Mouse (Mus musculus) kidney, adult 10 weeks (tissue): ENCODE measurements around the gene Gm14391. TPM values are rescaled to one million over a fixed set of nuclear protein-coding genes. Genes with fewer than 3 reads are reported as not detected.

Source experiments
- polyA plus RNA-seq: library from polyadenylated mRNA; stranded (reverse); fragments of 350-450 nt; fragmentation: Illumina TruSeq; extraction: RNeasy Lipid Tissue Mini Kit (QIAGEN cat#74804); gene quantifications from one replicate; pipeline ENCODE4 v1.2.3, GENCODE M21; 2014; ENCODE audit warnings: low read depth, low replicate concordance

Gene Gm14391
- 27.7 TPM for polyA plus RNA-seq

DNA sequence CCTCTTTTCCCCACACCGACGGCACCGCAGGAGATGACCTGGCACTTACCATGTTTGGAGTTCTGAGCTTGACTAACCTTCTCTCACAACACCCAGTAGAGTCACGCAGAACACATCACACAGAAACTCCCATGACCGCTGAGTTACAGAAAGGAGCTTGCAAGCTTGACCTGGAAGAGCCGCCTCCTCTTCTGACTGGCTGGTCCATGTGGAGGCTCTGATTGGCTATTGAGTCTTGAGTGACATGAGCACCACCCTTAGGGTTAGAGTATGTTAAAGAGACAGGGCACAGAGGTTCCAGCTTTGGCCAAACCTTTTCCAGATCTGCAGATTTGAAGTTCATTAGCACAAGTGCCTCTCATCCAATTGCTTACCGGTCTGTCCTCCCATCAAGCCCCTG lies at the start of gene Gm14391:
Gm14391 (minus strand) TSS at position 186 of the 400 bp plus-strand sequence.

DNA sequence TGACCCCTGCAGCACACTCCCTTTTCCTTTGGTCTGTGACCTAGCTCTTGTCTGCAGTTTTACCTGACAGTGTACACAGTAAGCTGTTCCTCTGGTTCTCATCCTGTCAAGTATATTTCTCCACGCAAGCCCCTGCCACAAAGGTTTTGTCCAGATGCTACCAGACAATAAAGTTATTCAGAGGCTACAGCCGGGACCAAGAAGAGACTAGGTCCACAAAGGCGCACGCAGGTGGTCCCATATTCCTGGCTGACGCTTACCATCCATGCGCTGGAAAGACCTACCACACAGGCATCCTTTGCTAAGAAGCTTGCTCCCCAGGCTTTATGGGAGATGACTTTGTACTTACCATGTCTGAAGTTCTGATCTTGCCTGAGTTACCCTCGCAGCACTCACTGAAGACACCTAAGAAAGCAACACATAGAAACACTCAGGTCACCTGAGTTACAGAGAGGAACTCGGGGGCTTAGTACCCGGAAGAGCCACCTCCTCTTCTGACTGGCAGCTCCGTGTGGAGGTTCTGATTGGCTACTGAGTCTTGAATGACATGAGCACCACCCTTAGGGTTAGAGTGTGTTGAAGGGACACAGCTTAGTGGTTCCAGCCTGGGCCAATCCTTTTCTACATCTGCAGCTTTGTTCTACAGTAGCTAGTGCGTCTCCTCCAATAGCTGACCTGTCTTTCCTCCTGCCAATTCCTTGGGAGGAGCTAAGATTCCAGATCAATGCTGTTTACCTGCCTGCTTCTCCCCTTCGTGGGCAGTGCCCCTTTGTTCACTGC lies 31.1 kb downstream of the Gm14391 start, which contains the start of gene Gm14443:
Gm14443 (minus strand) TSS at position 471 of the 780 bp plus-strand sequence.

DNA sequence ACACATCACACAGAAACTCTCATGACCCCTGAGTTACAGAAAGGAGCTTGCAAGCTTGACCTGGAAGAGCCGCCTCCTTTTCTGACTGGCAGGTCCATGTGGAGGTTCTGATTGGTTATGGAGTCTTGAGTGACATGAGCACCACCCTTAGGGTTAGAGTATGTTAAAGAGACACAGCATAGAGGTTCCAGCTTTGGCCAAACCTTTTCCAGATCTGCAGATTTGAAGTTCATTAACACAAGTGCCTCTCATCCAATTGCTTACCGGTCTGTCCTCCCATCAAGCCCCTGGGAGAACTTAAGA lies 64.8 kb downstream of the Gm14391 start, which contains the start of gene Gm14399:
Gm14399 (minus strand) TSS at position 20 of the 303 bp plus-strand sequence.

Other genes starting within 250 kb of the Gm14391 start
- gene Gm14444, start 196.7 kb downstream of the Gm14391 start, polyA plus RNA-seq, result 0.61 TPM
- 5.7 TPM for gene Gm14393, start 139.1 kb downstream of the Gm14391 start, polyA plus RNA-seq
- 42.8 TPM for gene Gm14399, start 64.9 kb downstream of the Gm14391 start, polyA plus RNA-seq
- gene Gm14443, start 31.0 kb downstream of the Gm14391 start, polyA plus RNA-seq, result 2.2 TPM
- gene Gm14440, start 68.2 kb upstream of the Gm14391 start, polyA plus RNA-seq, result 27.7 TPM
- 76.5 TPM for gene Gm4631, start 131.3 kb upstream of the Gm14391 start, polyA plus RNA-seq
- 20.4 TPM for gene Zfp968, start 165.5 kb upstream of the Gm14391 start, polyA plus RNA-seq
- gene Gm4724, start 228.9 kb upstream of the Gm14391 start, polyA plus RNA-seq, result 38.7 TPM